Mouse (Mus musculus): ENCODE results near the gene Gpr3. TPM values are rescaled to one million over a fixed set of nuclear protein-coding genes. Genes with fewer than 3 reads are reported as not detected.

Gpr3 gene
- polyA plus RNA-seq, 1 experiment from 2014 or later = 2.0 TPM

GRCm38 (mm10) chr4:133244289-133244688 is 32.0 kb upstream of the Gpr3 start:
- WGBS = 74% methylated on average over 1 of the region's 1 CpGs
- Histone ChIP-seq H3K27ac (no peak overlapping the region), H3K4me2 (no peak overlapping the region), H3K27me3 (replicated peaks) (peaks cover 75% of the 10 kb centered on the region), H3K4me3 (no peak overlapping the region), H3K4me1 (peaks cover 11% of the 10 kb centered on the region), H3K9me3 (no peaks in the 10 kb centered on the region), H3K9ac (no peak overlapping the region), H3K36me3 (replicated peaks) (no peaks in the 10 kb centered on the region)
- no peak for ATAC-seq (replicated peaks)

- 66% methylated on average over 13 of the region's 13 CpGs for WGBS
- no peaks in the 10 kb centered on the region for H3K9me3 ChIP-seq
- H3K9ac ChIP-seq = no peak overlapping the region
- peaks cover 73% of the 10 kb centered on the region for H3K27me3 ChIP-seq (replicated peaks)
- H3K36me3 ChIP-seq (replicated peaks) = no peaks in the 10 kb centered on the region
- no peak overlapping the region for H3K27ac ChIP-seq
- no peak for ATAC-seq (replicated peaks)
- no peak overlapping the region for H3K4me2 ChIP-seq
- peaks cover 11% of the 10 kb centered on the region for H3K4me1 ChIP-seq
- no peak overlapping the region for H3K4me3 ChIP-seq
Measured at GRCm38 (mm10) chr4:133243538-133243937, 31.2 kb upstream of the Gpr3 start.

- H3K4me1 ChIP-seq = peaks cover 11% of the 10 kb centered on the region
- 62% methylated on average over 9 of the region's 9 CpGs for WGBS
- no peak for ATAC-seq (replicated peaks)
Measured at GRCm38 (mm10) chr4:133242710-133243109, 30.4 kb upstream of the Gpr3 start.

GRCm38 (mm10) chr4:133241910-133242309 is 29.6 kb upstream of the Gpr3 start:
- Histone ChIP-seq H3K36me3 (replicated peaks) (no peaks in the 10 kb centered on the region), H3K27me3 (replicated peaks) (peaks cover 58% of the 10 kb centered on the region), H3K27ac (no peak overlapping the region), H3K4me1 (peaks cover 11% of the 10 kb centered on the region), H3K4me2 (peak overlapping the region; percentile 74), H3K9me3 (no peaks in the 10 kb centered on the region), H3K4me3 (peak overlapping the region; percentile 49), H3K9ac (no peak overlapping the region)
- 39% methylated on average over 11 of the region's 11 CpGs for WGBS
- ATAC-seq (replicated peaks) = 0 out of 2 replicates have a peak, but pooled peaks have one; percentile 5

More at GRCm38 (mm10) chr4:133242710-133243109, 30.4 kb upstream of the Gpr3 start:
- Histone ChIP-seq H3K4me3 (no peak overlapping the region), H3K36me3 (replicated peaks) (no peaks in the 10 kb centered on the region), H3K27me3 (replicated peaks) (peaks cover 65% of the 10 kb centered on the region), H3K27ac (no peak overlapping the region), H3K4me2 (no peak overlapping the region), H3K9me3 (no peaks in the 10 kb centered on the region), H3K9ac (no peak overlapping the region)

GRCm38 (mm10) chr4:133240934-133241908 is 28.9 kb upstream of the Gpr3 start:
- H3K4me2 ChIP-seq = peak overlapping the region; percentile 74
- no peak overlapping the region for H3K27ac ChIP-seq
- no peaks in the 10 kb centered on the region for H3K9me3 ChIP-seq
- no peaks in the 10 kb centered on the region for H3K36me3 ChIP-seq (replicated peaks)
- H3K4me1 ChIP-seq = peaks cover 11% of the 10 kb centered on the region
- peak overlapping the region; percentile 49 for H3K4me3 ChIP-seq
- peak overlapping the region; percentile 36; the same call in 1 of the 2 replicates for H3K9ac ChIP-seq
- ATAC-seq (replicated peaks) = peak; percentile 91
- H3K27me3 ChIP-seq (replicated peaks) = peaks cover 53% of the 10 kb centered on the region
- WGBS = under 1% methylated on average over 78 of the region's 78 CpGs

GRCm38 (mm10) chr4:133240490-133240921 is 28.2 kb upstream of the Gpr3 start, which contains the start of gene Map3k6:
Gene Map3k6, plus strand, starts transcription at chr4:133240818.
- peak within 1 kb of the TSS; percentile 36; the same call in 1 of the 2 replicates for H3K9ac ChIP-seq
- ATAC-seq (replicated peaks) = 0 out of 2 replicates have a peak, but pooled peaks have one; percentile 21
- H3K4me3 ChIP-seq = peak within 1 kb of the TSS; percentile 49
- no peaks in the 10 kb centered on the region for H3K9me3 ChIP-seq
- H3K36me3 ChIP-seq (replicated peaks) = no peaks in the 10 kb centered on the region
- peaks cover 11% of the 10 kb centered on the region for H3K4me1 ChIP-seq
- H3K4me2 ChIP-seq = peak within 1 kb of the TSS; percentile 74
- no peak within 1 kb of the TSS for H3K27ac ChIP-seq
- 9% methylated on average over 16 of the region's 16 CpGs for WGBS
- peaks cover 50% of the 10 kb centered on the region for H3K27me3 ChIP-seq (replicated peaks)

- WGBS = 84% methylated on average over 4 of the region's 4 CpGs
- H3K27me3 ChIP-seq (replicated peaks) = peaks cover 34% of the 10 kb centered on the region
- H3K4me3 ChIP-seq = no peak overlapping the region
- no peaks in the 10 kb centered on the region for H3K36me3 ChIP-seq (replicated peaks)
- no peak overlapping the region for H3K4me2 ChIP-seq
- peaks cover 11% of the 10 kb centered on the region for H3K4me1 ChIP-seq
- H3K27ac ChIP-seq = no peak overlapping the region
- ATAC-seq (replicated peaks) = no peak
- H3K9me3 ChIP-seq = no peaks in the 10 kb centered on the region
- no peak overlapping the region for H3K9ac ChIP-seq
Measured at GRCm38 (mm10) chr4:133237911-133238310, 25.6 kb upstream of the Gpr3 start.

GRCm38 (mm10) chr4:133235415-133235814 is 23.1 kb upstream of the Gpr3 start:
- H3K9me3 ChIP-seq = no peaks in the 10 kb centered on the region
- H3K9ac ChIP-seq = no peak overlapping the region
- WGBS = 76% methylated on average over 5 of the region's 5 CpGs
- no peaks in the 10 kb centered on the region for H3K4me1 ChIP-seq
- H3K27ac ChIP-seq = no peak overlapping the region
- no peak overlapping the region for H3K4me3 ChIP-seq
- no peak for ATAC-seq (replicated peaks)
- no peaks in the 10 kb centered on the region for H3K36me3 ChIP-seq (replicated peaks)
- H3K27me3 ChIP-seq (replicated peaks) = peaks cover 13% of the 10 kb centered on the region
- no peak overlapping the region for H3K4me2 ChIP-seq

GRCm38 (mm10) chr4:133234771-133235170 is 22.4 kb upstream of the Gpr3 start:
- Histone ChIP-seq H3K4me1 (no peaks in the 10 kb centered on the region), H3K4me3 (no peak overlapping the region), H3K9ac (no peak overlapping the region), H3K27me3 (replicated peaks) (peaks cover 6% of the 10 kb centered on the region), H3K9me3 (no peaks in the 10 kb centered on the region), H3K36me3 (replicated peaks) (no peaks in the 10 kb centered on the region), H3K4me2 (no peak overlapping the region), H3K27ac (no peak overlapping the region)
- WGBS = 61% methylated on average over 5 of the region's 5 CpGs
- ATAC-seq (replicated peaks) = no peak

- no peak overlapping the region for H3K4me3 ChIP-seq
- H3K36me3 ChIP-seq (replicated peaks) = no peaks in the 10 kb centered on the region
- 44% methylated on average over 10 of the region's 10 CpGs for WGBS
- no peaks in the 10 kb centered on the region for H3K4me1 ChIP-seq
- H3K27me3 ChIP-seq (replicated peaks) = no peaks in the 10 kb centered on the region
- H3K9ac ChIP-seq = no peak overlapping the region
- ATAC-seq (replicated peaks) = no peak
- no peak overlapping the region for H3K4me2 ChIP-seq
- no peaks in the 10 kb centered on the region for H3K9me3 ChIP-seq
- H3K27ac ChIP-seq = no peak overlapping the region
Measured at GRCm38 (mm10) chr4:133233285-133233976, 21.1 kb upstream of the Gpr3 start.

- Histone ChIP-seq H3K27ac (no peak overlapping the region), H3K4me2 (no peak overlapping the region), H3K4me3 (no peak overlapping the region), H3K27me3 (replicated peaks) (no peaks in the 10 kb centered on the region), H3K36me3 (replicated peaks) (no peaks in the 10 kb centered on the region), H3K4me1 (no peaks in the 10 kb centered on the region), H3K9ac (no peak overlapping the region), H3K9me3 (no peaks in the 10 kb centered on the region)
- 58% methylated on average over 8 of the region's 8 CpGs for WGBS
- ATAC-seq (replicated peaks) = no peak
Measured at GRCm38 (mm10) chr4:133229582-133229981, 17.2 kb upstream of the Gpr3 start.

- H3K4me2 ChIP-seq = no peak overlapping the region
- H3K4me1 ChIP-seq = peaks cover 2% of the 10 kb centered on the region; the same call in 1 of the 2 replicates
- no peak overlapping the region for H3K4me3 ChIP-seq
- H3K9ac ChIP-seq = no peak overlapping the region
- H3K36me3 ChIP-seq (replicated peaks) = no peaks in the 10 kb centered on the region
- WGBS = 50% methylated on average over 8 of the region's 8 CpGs
- H3K27me3 ChIP-seq (replicated peaks) = no peaks in the 10 kb centered on the region
- H3K9me3 ChIP-seq = no peaks in the 10 kb centered on the region
- no peak for ATAC-seq (replicated peaks)
- H3K27ac ChIP-seq = no peak overlapping the region
Measured at GRCm38 (mm10) chr4:133227636-133228035, 15.3 kb upstream of the Gpr3 start.

All from midbrain, embryonic 15.5 days (tissue).